Mouse (Mus musculus): ENCODE measurements around the gene Dnajc22.

GRCm38 (mm10) chr15:99114312-99115064 lies 21.5 kb downstream of the Dnajc22 start:
- TF ChIP-seq POLR2A (IDR thresholded peaks at IDR 0.05; ENCODE audit: extremely low read depth, insufficient read depth, low read length), result no peak
- TF ChIP-seq CTCF (IDR thresholded peaks at IDR 0.05; ENCODE audit: extremely low read depth, insufficient read depth, low read length), result no peak

All from cortical plate, adult 2 months (tissue).